Mouse (Mus musculus) skeletal muscle tissue, adult 2 months (tissue): ENCODE results near the gene Mast4.

ENCODE experiments used
- DNase-seq: peaks from one replicate; pipeline ENCODE4 v3.0.0-alpha.2; 2012; ENCODE audit warnings: low read depth, low spot score

The Mast4 gene

GRCm38 (mm10) chr13:103316777-103317367 lies 17.4 kb downstream of the Mast4 start:
- DNase-seq, result no peak

- no peak for DNase-seq
Observed at GRCm38 (mm10) chr13:103315113-103315708, 19.1 kb downstream of the Mast4 start.

- no peak for DNase-seq
Observed at GRCm38 (mm10) chr13:103308296-103308695, 26.0 kb downstream of the Mast4 start.

GRCm38 (mm10) chr13:103303826-103304225 lies 30.5 kb downstream of the Mast4 start:
- DNase-seq, result no peak

GRCm38 (mm10) chr13:103302508-103302907 lies 31.8 kb downstream of the Mast4 start:
- DNase-seq, result no peak

- DNase-seq, result no peak
Observed at GRCm38 (mm10) chr13:103302077-103302476, 32.2 kb downstream of the Mast4 start.

GRCm38 (mm10) chr13:103294424-103294823 lies 39.9 kb downstream of the Mast4 start:
- DNase-seq, result no peak

- no peak for DNase-seq
Observed at GRCm38 (mm10) chr13:103293121-103293520, 41.2 kb downstream of the Mast4 start.

GRCm38 (mm10) chr13:103291098-103291497 lies 43.2 kb downstream of the Mast4 start:
- DNase-seq, result no peak

- DNase-seq, result peak; percentile 12
Observed at GRCm38 (mm10) chr13:103285821-103286220, 48.5 kb downstream of the Mast4 start.

GRCm38 (mm10) chr13:103285036-103285435 lies 49.3 kb downstream of the Mast4 start:
- DNase-seq, result no peak

GRCm38 (mm10) chr13:103270856-103271391 lies 63.4 kb downstream of the Mast4 start:
- no peak for DNase-seq

GRCm38 (mm10) chr13:103262707-103263106 lies 71.6 kb downstream of the Mast4 start:
- DNase-seq, result no peak

- DNase-seq, result no peak
Observed at GRCm38 (mm10) chr13:103262061-103262460, 72.2 kb downstream of the Mast4 start.

- no peak for DNase-seq
Observed at GRCm38 (mm10) chr13:103260414-103260813, 73.9 kb downstream of the Mast4 start.

- DNase-seq, result no peak
Observed at GRCm38 (mm10) chr13:103258106-103258505, 76.2 kb downstream of the Mast4 start.

GRCm38 (mm10) chr13:103254861-103255260 lies 79.4 kb downstream of the Mast4 start:
- DNase-seq, result no peak

GRCm38 (mm10) chr13:103253077-103253476 lies 81.2 kb downstream of the Mast4 start:
- DNase-seq, result no peak

- DNase-seq, result no peak
Observed at GRCm38 (mm10) chr13:103248102-103249054, 85.9 kb downstream of the Mast4 start.

GRCm38 (mm10) chr13:103246973-103247718 lies 87.2 kb downstream of the Mast4 start:
- no peak for DNase-seq

GRCm38 (mm10) chr13:103245431-103245830 lies 88.9 kb downstream of the Mast4 start:
- DNase-seq, result no peak
